Mouse (Mus musculus) ovary, adult 10 weeks (tissue): Measurements from ENCODE around the gene Ccnjl. TPM values are rescaled to one million over a fixed set of nuclear protein-coding genes. Genes with fewer than 3 reads are reported as not detected.

Source experiments
- polyA plus RNA-seq: library from polyadenylated mRNA; stranded (reverse); fragments of 350-450 nt; fragmentation: Illumina TruSeq; extraction: RNeasy Lipid Tissue Mini Kit (QIAGEN cat#74804); gene quantifications from one replicate; pipeline ENCODE4 v1.2.3, GENCODE M21; 2014

Gene Ccnjl
- 6.9 TPM for polyA plus RNA-seq

DNA sequence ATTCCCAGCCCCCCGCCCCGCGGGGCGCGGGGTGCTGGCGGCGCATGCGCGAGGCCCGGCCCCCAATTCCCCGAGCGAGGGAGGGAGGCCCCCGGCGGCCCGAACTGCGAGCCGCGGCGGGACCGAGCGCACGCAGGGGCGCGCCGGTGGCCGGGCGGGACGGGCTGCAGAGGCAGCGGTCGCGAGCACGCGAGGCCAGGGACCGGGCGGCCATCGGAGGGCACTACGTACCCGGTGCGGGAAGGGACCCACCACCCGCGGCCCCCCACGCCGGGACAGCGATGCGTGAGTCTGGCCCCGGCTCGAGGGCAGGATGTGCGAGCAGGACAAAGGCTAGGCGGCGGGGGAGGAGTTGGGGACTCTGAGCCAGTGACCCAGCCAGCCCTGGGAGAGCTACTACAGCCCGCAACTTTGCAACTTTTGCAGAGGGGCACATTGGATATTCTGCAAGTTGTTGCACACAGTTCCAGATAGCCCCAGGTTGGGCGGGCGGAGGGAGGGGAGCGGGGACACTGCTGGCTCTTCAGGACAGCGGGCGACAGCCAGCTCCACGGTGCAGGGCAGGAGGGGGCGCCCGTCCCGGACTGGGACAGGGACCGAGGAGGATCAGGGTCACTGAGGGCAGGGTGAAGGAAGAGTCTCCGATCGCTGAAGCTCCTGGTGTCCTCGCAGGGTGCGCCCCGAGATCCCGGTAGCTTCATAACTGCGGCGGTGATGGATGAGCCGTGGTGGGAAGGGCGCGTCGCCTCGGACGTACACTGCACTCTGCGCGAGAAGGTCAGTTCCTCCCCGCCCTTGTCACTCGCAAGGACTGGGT lies at the start of gene Ccnjl:
Gene Ccnjl (plus strand): TSS at position 102 of the 817 bp plus-strand sequence.

DNA sequence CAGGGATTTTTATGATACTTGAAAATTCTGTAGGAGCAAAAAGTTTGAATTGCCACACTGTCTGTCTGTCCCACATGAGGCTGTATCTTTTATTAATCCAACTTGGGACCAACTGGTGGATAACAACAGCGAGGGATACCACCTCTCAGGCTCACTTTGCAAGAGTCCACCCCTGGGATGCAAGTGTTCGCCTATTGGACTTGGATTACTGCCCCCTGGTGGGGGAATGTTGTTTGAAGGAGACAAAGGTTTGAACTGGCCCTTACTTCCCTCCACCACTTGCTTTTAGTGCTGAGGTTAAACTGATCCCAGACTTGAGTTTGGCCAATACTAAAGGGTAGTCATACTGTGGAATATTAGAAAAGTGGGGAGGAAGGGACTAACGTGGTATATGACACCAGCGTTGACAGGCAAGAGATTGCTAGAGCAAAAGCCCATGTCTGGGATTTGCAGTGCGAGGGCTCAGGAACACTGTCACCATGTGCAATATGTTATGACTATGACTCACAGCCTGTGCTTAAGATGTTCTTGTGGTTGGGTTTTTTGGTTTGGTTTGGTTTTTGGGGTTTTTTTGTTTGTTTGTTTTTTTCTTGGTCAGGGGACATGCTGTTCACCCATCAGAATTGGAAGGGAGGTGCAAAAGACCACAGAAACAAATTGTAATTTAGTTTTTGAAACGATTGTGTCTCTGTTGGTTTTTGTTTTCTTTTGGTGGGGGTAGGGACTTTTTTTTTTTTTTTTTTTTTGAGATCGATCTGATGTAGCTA lies 57.9 kb downstream of the Ccnjl start, which contains the start of gene 4933415A04Rik:
Gene 4933415A04Rik (plus strand): TSS at position 717 of the 767 bp plus-strand sequence.

GRCm38 (mm10) chr11:43601440-43601839 lies 72.9 kb downstream of the Ccnjl start, which contains the start of gene Fabp6:
TSS of gene Fabp6 (minus strand) at chr11:43601540.

Other genes starting within 250 kb of the Ccnjl start
- gene Pttg1, start 102.5 kb upstream of the Ccnjl start, polyA plus RNA-seq: 36.0 TPM
- 124 TPM for gene Slu7, start 95.0 kb upstream of the Ccnjl start, polyA plus RNA-seq
- gene C1qtnf2, start 54.5 kb upstream of the Ccnjl start, polyA plus RNA-seq: 1.1 TPM
- 0.83 TPM for gene 4933415A04Rik, start 58.3 kb downstream of the Ccnjl start, polyA plus RNA-seq
- not detected for gene Fabp6, start 72.8 kb downstream of the Ccnjl start, polyA plus RNA-seq
- 59.1 TPM for gene Pwwp2a, start 153.2 kb downstream of the Ccnjl start, polyA plus RNA-seq
- gene Ttc1, start 219.2 kb downstream of the Ccnjl start, polyA plus RNA-seq: 71.3 TPM